Mouse (Mus musculus): ENCODE data around the gene Map3k20. TPM values are rescaled to one million over a fixed set of nuclear protein-coding genes. Genes with fewer than 3 reads are reported as not detected.

The Map3k20 gene
- total RNA-seq, 1 experiment: 20.3 TPM

DNA sequence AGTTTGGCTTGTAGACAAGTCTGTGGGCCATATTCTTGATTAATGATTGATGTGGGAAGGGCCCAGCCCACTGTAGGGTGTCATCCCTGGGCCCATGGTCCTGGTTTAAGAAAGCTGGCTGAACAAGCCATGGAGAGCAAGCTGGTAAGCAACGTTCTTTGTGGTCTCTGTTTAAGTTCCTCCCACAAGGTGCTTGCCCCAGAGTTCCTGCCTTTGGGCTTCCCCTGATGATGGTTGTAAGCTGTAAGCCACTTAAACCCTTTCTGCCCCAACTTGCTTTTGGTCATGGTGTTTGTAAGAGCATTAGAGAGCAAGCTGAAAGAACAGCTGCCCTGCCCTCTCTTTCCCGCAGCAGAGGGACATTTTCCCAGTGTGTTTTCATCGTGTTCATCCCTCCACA, 43.0 kb downstream of the Map3k20 start:
- in situ Hi-C loops (cut with MboI; ENCODE audit: low sequenced_read_pairs in 2 of 2, unreplicated experiment in 2 of 2): no loop called here
- TF ChIP-seq CHD2 (IDR thresholded peaks at IDR 0.05; ENCODE audit: low read depth, low read length): no peak
- no peak for TF ChIP-seq ZNF384 (IDR thresholded peaks at IDR 0.05; ENCODE audit: low read depth, low read length)
- no peak for TF ChIP-seq ZC3H11A (IDR thresholded peaks at IDR 0.05; ENCODE audit: borderline replicate concordance, low read depth, low read length)
- Histone ChIP-seq H3K9me3 (ENCODE audit: control insufficient read depth, insufficient read depth, low read depth, low read length) (no peaks in the 10 kb centered on the region), H3K4me3 (ENCODE audit: insufficient read depth in 1 of 2, low read depth in 1 of 2, low read length in 2 of 2, poor library complexity in 1 of 2, severe bottlenecking in 1 of 2) (no peak overlapping the region), H3K9ac (ENCODE audit: insufficient read depth, low read depth, low read length, poor library complexity, severe bottlenecking) (no peak overlapping the region), H3K36me3 (ENCODE audit: control insufficient read depth, insufficient read depth, low read length, poor library complexity, severe bottlenecking) (no peaks in the 10 kb centered on the region), H3K4me1 (ENCODE audit: control insufficient read depth in 2 of 2, insufficient read depth in 2 of 2, low read length in 2 of 2, poor library complexity in 1 of 2) (no peaks in the 10 kb centered on the region), H3K27ac (ENCODE audit: insufficient read depth, low read depth, low read length, poor library complexity, severe bottlenecking) (no peak overlapping the region)
- no peak for DNase-seq (ENCODE audit: low read depth, low spot score)

- Histone ChIP-seq H3K36me3 (ENCODE audit: control insufficient read depth, insufficient read depth, low read length, poor library complexity, severe bottlenecking) (no peaks in the 10 kb centered on the region), H3K9ac (ENCODE audit: insufficient read depth, low read depth, low read length, poor library complexity, severe bottlenecking) (no peak overlapping the region), H3K4me3 (ENCODE audit: insufficient read depth in 1 of 2, low read depth in 1 of 2, low read length in 2 of 2, poor library complexity in 1 of 2, severe bottlenecking in 1 of 2) (no peak overlapping the region), H3K4me1 (ENCODE audit: control insufficient read depth in 2 of 2, insufficient read depth in 2 of 2, low read length in 2 of 2, poor library complexity in 1 of 2) (no peaks in the 10 kb centered on the region), H3K27ac (ENCODE audit: insufficient read depth, low read depth, low read length, poor library complexity, severe bottlenecking) (no peak overlapping the region), H3K9me3 (ENCODE audit: control insufficient read depth, insufficient read depth, low read depth, low read length) (no peaks in the 10 kb centered on the region)
- no peak for DNase-seq (ENCODE audit: low read depth, low spot score)
- in situ Hi-C loops (cut with MboI; ENCODE audit: low sequenced_read_pairs in 2 of 2, unreplicated experiment in 2 of 2): no loop called here
- TF ChIP-seq MAFK (IDR thresholded peaks at IDR 0.05; ENCODE audit: insufficient read depth, low read depth, low read length) (no peak), ZNF384 (IDR thresholded peaks at IDR 0.05; ENCODE audit: low read depth, low read length) (no peak), ZC3H11A (IDR thresholded peaks at IDR 0.05; ENCODE audit: borderline replicate concordance, low read depth, low read length) (no peak), HCFC1 (IDR thresholded peaks at IDR 0.05; ENCODE audit: borderline replicate concordance, insufficient read depth, low read length) (no peak), CHD2 (IDR thresholded peaks at IDR 0.05; ENCODE audit: low read depth, low read length) (no peak)
These were observed 45.6 kb downstream of the Map3k20 start for GRCm38 (mm10) chr2:72330955-72331481.

- Histone ChIP-seq H3K4me1 (ENCODE audit: control insufficient read depth in 2 of 2, insufficient read depth in 2 of 2, low read length in 2 of 2, poor library complexity in 1 of 2) (no peaks in the 10 kb centered on the region), H3K4me3 (ENCODE audit: insufficient read depth in 1 of 2, low read depth in 1 of 2, low read length in 2 of 2, poor library complexity in 1 of 2, severe bottlenecking in 1 of 2) (no peak overlapping the region), H3K27ac (ENCODE audit: insufficient read depth, low read depth, low read length, poor library complexity, severe bottlenecking) (no peak overlapping the region), H3K9ac (ENCODE audit: insufficient read depth, low read depth, low read length, poor library complexity, severe bottlenecking) (no peak overlapping the region), H3K9me3 (ENCODE audit: control insufficient read depth, insufficient read depth, low read depth, low read length) (no peaks in the 10 kb centered on the region), H3K36me3 (ENCODE audit: control insufficient read depth, insufficient read depth, low read length, poor library complexity, severe bottlenecking) (no peaks in the 10 kb centered on the region)
- no peak for DNase-seq (ENCODE audit: low read depth, low spot score)
- TF ChIP-seq HCFC1 (IDR thresholded peaks at IDR 0.05; ENCODE audit: borderline replicate concordance, insufficient read depth, low read length) (no peak), MAFK (IDR thresholded peaks at IDR 0.05; ENCODE audit: insufficient read depth, low read depth, low read length) (no peak), CHD2 (IDR thresholded peaks at IDR 0.05; ENCODE audit: low read depth, low read length) (no peak), ZC3H11A (IDR thresholded peaks at IDR 0.05; ENCODE audit: borderline replicate concordance, low read depth, low read length) (no peak), ZNF384 (IDR thresholded peaks at IDR 0.05; ENCODE audit: low read depth, low read length) (no peak)
- in situ Hi-C loops (cut with MboI; ENCODE audit: low sequenced_read_pairs in 2 of 2, unreplicated experiment in 2 of 2): no loop called here
These were observed 46.6 kb downstream of the Map3k20 start for GRCm38 (mm10) chr2:72332067-72332466.

GRCm38 (mm10) chr2:72333210-72333609, 47.8 kb downstream of the Map3k20 start:
- no peak overlapping the region for H3K27ac ChIP-seq (ENCODE audit: insufficient read depth, low read depth, low read length, poor library complexity, severe bottlenecking)
- in situ Hi-C loops (cut with MboI; ENCODE audit: low sequenced_read_pairs in 2 of 2, unreplicated experiment in 2 of 2): no loop called here
- no peak overlapping the region for H3K9ac ChIP-seq (ENCODE audit: insufficient read depth, low read depth, low read length, poor library complexity, severe bottlenecking)
- H3K9me3 ChIP-seq (ENCODE audit: control insufficient read depth, insufficient read depth, low read depth, low read length): no peaks in the 10 kb centered on the region
- no peaks in the 10 kb centered on the region for H3K4me1 ChIP-seq (ENCODE audit: control insufficient read depth in 2 of 2, insufficient read depth in 2 of 2, low read length in 2 of 2, poor library complexity in 1 of 2)
- H3K36me3 ChIP-seq (ENCODE audit: control insufficient read depth, insufficient read depth, low read length, poor library complexity, severe bottlenecking): no peaks in the 10 kb centered on the region
- DNase-seq (ENCODE audit: low read depth, low spot score): no peak
- TF ChIP-seq HCFC1 (IDR thresholded peaks at IDR 0.05; ENCODE audit: borderline replicate concordance, insufficient read depth, low read length) (no peak), MAFK (IDR thresholded peaks at IDR 0.05; ENCODE audit: insufficient read depth, low read depth, low read length) (no peak), ZNF384 (IDR thresholded peaks at IDR 0.05; ENCODE audit: low read depth, low read length) (no peak), CHD2 (IDR thresholded peaks at IDR 0.05; ENCODE audit: low read depth, low read length) (no peak), ZC3H11A (IDR thresholded peaks at IDR 0.05; ENCODE audit: borderline replicate concordance, low read depth, low read length) (no peak)
- no peak overlapping the region for H3K4me3 ChIP-seq (ENCODE audit: insufficient read depth in 1 of 2, low read depth in 1 of 2, low read length in 2 of 2, poor library complexity in 1 of 2, severe bottlenecking in 1 of 2)

DNA sequence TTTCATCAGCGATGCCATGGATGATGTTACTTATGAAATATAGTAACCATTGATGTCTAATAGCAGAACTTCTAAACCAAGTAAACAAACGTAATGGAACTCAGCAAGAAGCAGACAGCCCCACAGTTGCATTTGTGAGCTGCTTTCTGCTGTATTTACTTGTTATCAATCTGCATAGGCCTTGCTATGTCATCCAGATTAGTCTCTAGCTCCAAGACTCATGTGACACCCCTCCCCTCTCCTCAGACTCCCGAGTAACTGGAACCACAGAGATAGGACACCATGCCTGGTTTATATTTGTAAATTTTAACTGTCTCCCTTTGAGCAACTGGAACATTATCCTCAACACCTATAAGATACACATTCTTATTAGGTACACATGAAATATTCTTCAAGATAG, 51.4 kb downstream of the Map3k20 start:
- Histone ChIP-seq H3K36me3 (ENCODE audit: control insufficient read depth, insufficient read depth, low read length, poor library complexity, severe bottlenecking) (no peaks in the 10 kb centered on the region), H3K4me1 (ENCODE audit: control insufficient read depth in 2 of 2, insufficient read depth in 2 of 2, low read length in 2 of 2, poor library complexity in 1 of 2) (no peaks in the 10 kb centered on the region), H3K27ac (ENCODE audit: insufficient read depth, low read depth, low read length, poor library complexity, severe bottlenecking) (no peak overlapping the region), H3K9ac (ENCODE audit: insufficient read depth, low read depth, low read length, poor library complexity, severe bottlenecking) (no peak overlapping the region), H3K9me3 (ENCODE audit: control insufficient read depth, insufficient read depth, low read depth, low read length) (no peaks in the 10 kb centered on the region), H3K4me3 (ENCODE audit: insufficient read depth in 1 of 2, low read depth in 1 of 2, low read length in 2 of 2, poor library complexity in 1 of 2, severe bottlenecking in 1 of 2) (no peak overlapping the region)
- DNase-seq (ENCODE audit: low read depth, low spot score): no peak
- in situ Hi-C loops (cut with MboI; ENCODE audit: low sequenced_read_pairs in 2 of 2, unreplicated experiment in 2 of 2): no loop called here
- no peak for TF ChIP-seq ZC3H11A (IDR thresholded peaks at IDR 0.05; ENCODE audit: borderline replicate concordance, low read depth, low read length)

Data from ES-E14 (cell line).